Mouse (Mus musculus): ENCODE data around the gene Syn2. TPM values are rescaled to one million over a fixed set of nuclear protein-coding genes. Genes with fewer than 3 reads are reported as not detected.

Syn2 gene
- polyA plus RNA-seq (2016; fragmentation: Nextera tagmentation; extraction: Ambion mirVana), result 13.2 and 15.4 TPM in 2 replicates

DNA sequence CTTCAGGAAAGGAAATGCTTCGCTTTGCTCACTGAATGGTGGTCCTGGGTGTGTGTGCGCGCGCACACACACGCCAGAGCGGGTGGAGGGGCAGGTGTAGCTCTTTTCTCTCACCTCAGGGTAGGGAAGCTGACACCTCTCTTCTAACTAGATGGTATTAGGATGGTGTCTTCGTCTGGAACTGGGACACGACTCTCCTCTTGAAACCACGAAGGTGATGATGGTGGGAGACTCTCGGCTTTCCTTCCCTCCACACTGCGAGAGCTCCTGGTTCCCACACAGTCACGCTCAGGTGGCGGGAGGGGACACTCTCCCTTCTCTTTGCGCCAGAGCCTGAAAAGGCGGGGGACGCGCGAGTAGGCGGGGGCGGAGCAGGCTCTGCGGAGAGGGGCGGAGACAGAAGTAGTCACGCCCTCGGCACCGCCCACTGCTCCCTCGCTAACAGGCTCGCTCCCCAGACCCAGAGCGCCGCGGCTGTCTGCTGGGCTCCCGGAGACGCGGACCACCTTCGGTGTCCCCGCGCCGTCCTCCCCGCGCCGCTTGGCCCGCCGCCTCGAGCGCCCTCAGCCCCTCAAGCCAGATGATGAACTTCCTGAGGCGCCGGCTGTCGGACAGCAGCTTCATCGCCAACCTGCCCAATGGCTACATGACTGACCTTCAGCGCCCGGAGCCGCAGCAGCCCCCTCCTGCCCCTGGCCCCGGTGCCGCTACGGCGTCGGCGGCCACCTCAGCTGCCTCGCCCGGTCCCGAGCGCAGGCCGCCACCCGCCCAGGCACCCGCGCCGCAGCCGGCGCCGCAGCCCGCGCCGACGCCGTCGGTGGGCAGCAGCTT, at the start of gene Syn2:
Gene Syn2, plus strand, starts transcription at position 402 of the 831 bp plus-strand sequence.
- peak within 1 kb of the TSS; percentile 83 for H3K9ac ChIP-seq
- H3K4me2 ChIP-seq (replicated peaks), result peak within 1 kb of the TSS; percentile 90
- H3K27ac ChIP-seq, result peak within 1 kb of the TSS; percentile 72
- H3K27me3 ChIP-seq, result peaks cover 14% of the 10 kb centered on the region
- peak; percentile 98 for ATAC-seq (ENCODE audit: low FRiP score)
- H3K36me3 ChIP-seq, result no peaks in the 10 kb centered on the region
- WGBS, result under 1% methylated on average over 64 of the region's 75 CpGs
- no peaks in the 10 kb centered on the region for H3K9me3 ChIP-seq (replicated peaks)
- H3K4me1 ChIP-seq, result peaks cover 15% of the 10 kb centered on the region
- H3K4me3 ChIP-seq, result peak within 1 kb of the TSS; percentile 77

DNA sequence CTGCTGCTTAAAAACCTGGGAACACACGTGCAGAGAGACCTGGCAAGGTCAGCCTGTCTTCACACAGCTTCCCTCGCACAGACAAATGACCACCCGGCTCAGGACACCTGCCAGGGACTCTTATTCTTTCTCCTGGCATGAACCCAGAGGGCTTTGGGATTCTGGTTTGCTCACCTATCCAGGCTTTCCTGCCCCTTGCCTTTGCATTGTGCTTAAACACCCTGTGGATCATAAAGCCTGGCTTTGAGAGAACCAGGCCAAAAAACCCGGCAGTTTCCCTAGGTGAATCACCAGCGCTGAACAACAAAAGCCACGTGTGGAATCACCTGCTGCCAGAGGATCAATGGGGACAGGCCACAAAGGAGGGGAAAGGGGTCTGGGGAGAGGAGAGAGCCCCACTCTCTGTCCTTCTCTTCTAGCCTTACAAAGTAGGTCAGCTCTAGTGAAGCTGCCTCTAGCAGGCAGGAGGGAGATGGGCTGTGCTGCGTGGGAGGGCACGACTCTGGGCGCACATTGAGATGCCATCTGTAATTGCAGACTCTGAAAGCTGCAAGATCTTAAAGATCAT, 49.3 kb upstream of the Syn2 start:
- H3K27ac ChIP-seq, result no peak overlapping the region
- no peak for ATAC-seq (ENCODE audit: low FRiP score)
- no peaks in the 10 kb centered on the region for H3K9me3 ChIP-seq (replicated peaks)
- no peaks in the 10 kb centered on the region for H3K27me3 ChIP-seq
- no peak overlapping the region for H3K4me3 ChIP-seq
- H3K36me3 ChIP-seq, result no peaks in the 10 kb centered on the region
- H3K4me1 ChIP-seq, result no peaks in the 10 kb centered on the region
- no peak overlapping the region for H3K9ac ChIP-seq
- 54% methylated on average over 9 of the region's 9 CpGs for WGBS
- no peak overlapping the region for H3K4me2 ChIP-seq (replicated peaks)

DNA sequence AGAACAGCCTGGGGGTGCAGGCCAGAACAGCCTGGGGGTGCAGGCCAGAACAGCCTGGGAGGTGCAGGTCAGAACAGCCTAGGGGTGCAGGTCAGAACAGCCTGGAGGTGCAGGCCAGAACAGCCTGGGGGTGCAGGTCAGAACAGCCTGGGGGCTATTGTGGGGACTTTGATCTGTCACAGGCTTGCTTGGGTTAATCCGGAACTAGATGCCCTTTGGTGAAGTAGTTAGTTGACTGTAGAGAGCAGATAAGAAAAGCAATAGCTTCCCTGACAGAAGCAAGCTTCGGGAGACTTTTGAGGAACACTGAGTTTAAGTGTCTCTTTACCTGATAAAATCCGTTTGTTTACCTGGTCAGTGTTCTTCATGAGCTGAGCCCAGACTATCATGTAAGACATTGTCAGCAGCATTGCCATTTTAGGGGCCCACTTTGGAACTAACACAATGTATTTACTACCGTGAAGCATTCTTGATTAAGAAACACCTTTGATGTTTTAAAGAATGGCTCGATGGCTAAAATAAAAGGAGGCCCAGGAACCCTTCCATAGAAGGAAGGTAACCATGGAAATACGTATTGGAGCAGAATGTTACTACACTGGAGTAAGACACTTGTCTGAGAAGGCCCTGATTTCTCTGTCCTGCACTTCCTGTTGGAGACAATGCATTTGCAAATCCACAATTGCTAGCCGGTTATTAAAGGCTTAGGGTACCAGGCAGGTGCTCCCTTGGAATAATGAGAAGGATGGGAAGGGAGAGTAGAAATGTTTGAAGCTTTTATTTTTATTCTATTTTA, 46.2 kb upstream of the Syn2 start:
- WGBS, result 59% methylated on average over 7 of the region's 7 CpGs
- Histone ChIP-seq H3K27me3 (no peaks in the 10 kb centered on the region), H3K36me3 (no peaks in the 10 kb centered on the region), H3K9ac (no peak overlapping the region), H3K27ac (no peak overlapping the region), H3K4me1 (no peaks in the 10 kb centered on the region), H3K9me3 (replicated peaks) (no peaks in the 10 kb centered on the region), H3K4me2 (replicated peaks) (no peak overlapping the region), H3K4me3 (no peak overlapping the region)
- no peak for ATAC-seq (ENCODE audit: low FRiP score)

DNA sequence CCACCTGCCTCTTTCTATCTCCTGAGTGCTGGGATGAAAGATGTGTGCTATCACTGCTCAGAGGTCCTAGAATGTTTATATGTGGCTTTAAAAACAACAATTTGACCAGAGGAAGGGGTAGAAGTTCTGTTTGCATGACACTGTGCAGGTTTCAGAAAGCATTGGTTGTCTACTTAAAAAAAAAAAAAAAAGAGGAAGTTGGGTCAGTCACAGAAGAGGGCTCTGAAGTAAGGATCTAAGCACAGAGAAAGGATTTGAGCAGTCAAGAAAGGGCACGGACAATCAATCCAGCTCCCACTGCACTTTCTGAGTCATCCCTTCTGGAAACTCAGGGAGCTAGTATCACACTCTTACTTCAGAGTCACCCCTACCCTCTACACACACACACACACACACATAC, 43.0 kb upstream of the Syn2 start:
- H3K27me3 ChIP-seq, result no peaks in the 10 kb centered on the region
- H3K4me2 ChIP-seq (replicated peaks), result no peak overlapping the region
- H3K9me3 ChIP-seq (replicated peaks), result no peaks in the 10 kb centered on the region
- ATAC-seq (ENCODE audit: low FRiP score), result no peak
- H3K27ac ChIP-seq, result no peak overlapping the region
- no peak overlapping the region for H3K4me3 ChIP-seq
- WGBS, result 83% methylated on average over 1 of the region's 1 CpGs
- H3K36me3 ChIP-seq, result no peaks in the 10 kb centered on the region
- H3K4me1 ChIP-seq, result no peaks in the 10 kb centered on the region
- no peak overlapping the region for H3K9ac ChIP-seq

DNA sequence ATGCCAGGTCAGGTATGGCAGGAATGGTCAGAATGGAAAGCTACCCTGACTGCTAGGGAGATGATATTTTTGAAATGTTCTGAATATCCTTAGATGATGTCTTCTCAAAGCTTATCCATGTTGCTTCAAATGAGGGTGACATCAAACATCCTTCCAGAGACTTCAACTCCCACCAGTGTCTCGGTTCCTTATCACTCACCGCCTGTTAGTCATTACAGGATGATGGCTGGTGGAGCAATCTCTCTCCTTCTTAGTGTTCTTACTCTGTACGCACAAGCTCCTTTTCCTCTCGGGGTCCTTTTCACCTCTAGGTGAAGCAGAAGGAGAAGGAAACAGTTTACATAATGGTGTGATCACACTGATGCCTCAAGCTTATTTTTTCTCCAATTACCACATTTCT, 32.2 kb upstream of the Syn2 start:
- Histone ChIP-seq H3K4me2 (replicated peaks) (no peak overlapping the region), H3K9ac (no peak overlapping the region), H3K4me1 (no peaks in the 10 kb centered on the region), H3K36me3 (no peaks in the 10 kb centered on the region), H3K27ac (no peak overlapping the region), H3K9me3 (replicated peaks) (no peaks in the 10 kb centered on the region), H3K27me3 (no peaks in the 10 kb centered on the region), H3K4me3 (no peak overlapping the region)
- no peak for ATAC-seq (ENCODE audit: low FRiP score)
- WGBS, result 84% methylated on average over 4 of the region's 4 CpGs

DNA sequence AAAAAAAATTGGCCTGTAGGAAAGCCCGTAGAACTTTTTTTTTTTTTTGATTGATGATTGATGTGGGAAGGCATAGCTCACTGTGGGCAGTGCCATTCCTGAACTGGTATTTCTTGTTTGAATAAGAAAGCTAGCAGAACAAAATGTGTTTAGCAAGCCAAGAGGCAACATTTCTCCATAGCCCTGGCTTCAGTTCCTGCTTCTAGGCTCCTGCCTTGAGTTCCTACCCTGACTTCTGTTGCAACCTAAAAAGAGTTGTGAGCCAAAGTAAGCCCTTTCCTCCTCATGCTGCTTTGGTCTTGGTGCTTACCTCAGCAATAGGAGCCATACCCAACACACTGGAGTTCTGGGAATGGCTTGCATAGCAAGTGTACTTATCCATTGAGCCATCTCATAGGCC, 23.3 kb upstream of the Syn2 start:
- Histone ChIP-seq H3K4me2 (replicated peaks) (no peak overlapping the region), H3K27me3 (no peaks in the 10 kb centered on the region), H3K9ac (no peak overlapping the region), H3K36me3 (no peaks in the 10 kb centered on the region), H3K4me3 (no peak overlapping the region), H3K9me3 (replicated peaks) (no peaks in the 10 kb centered on the region), H3K4me1 (no peaks in the 10 kb centered on the region), H3K27ac (no peak overlapping the region)
- WGBS, result 81% methylated on average over 1 of the region's 1 CpGs
- no peak for ATAC-seq (ENCODE audit: low FRiP score)

DNA sequence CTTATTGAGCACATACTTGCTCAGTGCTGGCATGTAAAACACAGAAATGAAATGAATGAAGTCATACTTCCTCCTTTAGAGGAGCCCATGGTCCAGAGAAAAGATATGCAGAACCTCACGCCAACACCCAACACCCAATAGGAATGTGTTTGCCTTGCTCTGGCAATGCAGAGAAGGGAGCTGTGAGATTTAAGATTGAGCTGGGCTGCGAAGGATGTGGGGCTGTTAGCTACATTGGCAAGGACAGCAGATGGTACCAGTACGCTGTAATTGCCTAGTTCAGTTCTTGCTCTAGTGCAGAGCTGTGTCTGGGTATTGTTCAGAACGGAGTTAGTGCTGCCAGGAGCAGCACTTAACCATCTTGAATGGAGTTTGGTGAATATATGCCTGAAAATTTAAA, 12.5 kb upstream of the Syn2 start:
- Histone ChIP-seq H3K27ac (peak overlapping the region; percentile 89; the same call in 1 of the 2 replicates), H3K27me3 (no peaks in the 10 kb centered on the region), H3K36me3 (no peaks in the 10 kb centered on the region), H3K9me3 (replicated peaks) (no peaks in the 10 kb centered on the region), H3K4me1 (peaks cover 32% of the 10 kb centered on the region), H3K9ac (no peak overlapping the region), H3K4me2 (replicated peaks) (no peak overlapping the region), H3K4me3 (no peak overlapping the region)
- no peak for ATAC-seq (ENCODE audit: low FRiP score)
- 87% methylated on average over 4 of the region's 4 CpGs for WGBS

DNA sequence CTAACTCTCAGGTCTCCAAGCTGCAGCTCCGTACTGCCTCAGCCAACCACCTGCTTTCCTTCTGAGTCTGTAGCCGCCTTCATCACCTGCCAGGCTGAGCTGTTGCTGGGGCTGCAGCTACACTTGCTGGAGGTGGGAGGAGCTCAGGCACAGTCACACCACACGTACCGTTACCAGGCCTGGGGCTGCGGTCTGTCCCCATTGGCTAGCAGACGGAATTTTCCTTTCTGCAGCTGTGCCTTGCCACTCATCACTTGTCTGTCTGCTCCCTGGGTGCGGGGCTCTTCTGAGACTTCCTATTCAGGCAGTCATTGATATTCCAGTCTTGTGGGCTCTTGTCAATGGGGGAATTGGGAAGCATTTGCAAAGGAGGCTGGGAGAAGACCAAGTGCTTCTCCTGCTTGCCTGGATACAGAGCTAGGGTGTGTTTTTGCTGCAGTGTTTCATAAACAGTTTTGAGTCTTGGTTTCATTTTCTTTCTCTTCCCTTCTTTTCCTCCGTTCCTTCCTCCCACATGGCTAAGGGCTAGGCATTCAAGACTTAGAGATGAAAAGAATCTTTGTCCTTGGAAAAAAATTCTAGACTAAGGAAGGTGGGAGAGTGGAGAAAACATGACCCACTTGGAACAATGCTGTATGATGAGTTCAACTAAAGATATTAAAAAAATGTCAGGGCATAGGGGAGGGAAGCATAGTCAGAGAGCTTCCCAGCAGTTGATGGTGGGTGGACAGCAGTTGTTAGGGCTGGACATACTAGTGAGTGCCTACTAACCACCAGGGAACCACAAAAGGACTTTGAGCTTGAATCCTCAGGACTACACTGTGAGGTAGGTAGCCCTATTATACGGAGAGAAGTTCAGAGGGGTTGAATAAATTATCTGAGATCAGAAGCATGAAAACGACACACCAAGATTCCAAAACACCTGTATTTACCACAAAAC, 11.2 kb upstream of the Syn2 start:
- Histone ChIP-seq H3K4me1 (peaks cover 38% of the 10 kb centered on the region), H3K9ac (no peak overlapping the region), H3K9me3 (replicated peaks) (no peaks in the 10 kb centered on the region), H3K4me2 (replicated peaks) (peak overlapping the region; percentile 32), H3K27me3 (no peaks in the 10 kb centered on the region), H3K36me3 (no peaks in the 10 kb centered on the region), H3K27ac (peak overlapping the region; percentile 89), H3K4me3 (no peak overlapping the region)
- WGBS, result 13% methylated on average over 10 of the region's 10 CpGs
- ATAC-seq (ENCODE audit: low FRiP score), result peak; percentile 94

DNA sequence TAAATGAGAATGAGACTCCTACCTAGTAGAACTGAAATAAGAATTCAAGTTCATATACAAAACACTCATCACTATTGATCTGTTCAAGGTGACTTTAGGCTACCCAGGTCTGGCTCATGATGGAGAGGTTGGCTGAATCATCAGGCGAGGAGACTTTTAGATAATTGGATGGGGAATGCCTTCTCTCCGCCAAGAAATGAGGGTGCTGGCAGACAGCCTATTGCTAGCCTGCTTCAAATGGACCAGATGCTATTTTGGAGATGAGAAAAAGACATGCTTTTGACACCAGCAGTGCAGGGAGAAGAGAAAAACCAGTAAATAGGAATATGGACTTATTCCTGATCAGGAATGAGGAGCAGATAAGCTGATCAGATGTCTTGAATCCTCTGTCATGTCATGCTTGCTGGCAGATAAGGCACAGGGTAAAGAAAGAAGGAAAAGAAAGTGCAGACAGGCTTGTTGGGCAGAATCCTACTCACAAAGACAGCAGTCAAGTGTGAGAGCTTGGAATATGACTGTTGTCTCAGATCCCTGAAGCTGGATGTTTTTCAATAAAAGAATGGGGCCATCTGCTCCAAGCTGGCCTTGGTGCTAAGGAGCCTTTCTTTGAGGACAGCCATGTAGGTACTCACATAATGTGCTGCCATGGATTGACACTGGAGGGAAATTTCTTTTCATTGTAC, 9.9 kb upstream of the Syn2 start:
- Histone ChIP-seq H3K36me3 (no peaks in the 10 kb centered on the region), H3K4me1 (peaks cover 38% of the 10 kb centered on the region), H3K9ac (no peak overlapping the region), H3K4me3 (no peak overlapping the region), H3K4me2 (replicated peaks) (no peak overlapping the region), H3K9me3 (replicated peaks) (no peaks in the 10 kb centered on the region), H3K27me3 (no peaks in the 10 kb centered on the region), H3K27ac (peak overlapping the region; percentile 23; the same call in 1 of the 2 replicates)
- WGBS, result 75% methylated on average over 2 of the region's 2 CpGs
- ATAC-seq (ENCODE audit: low FRiP score), result no peak

DNA sequence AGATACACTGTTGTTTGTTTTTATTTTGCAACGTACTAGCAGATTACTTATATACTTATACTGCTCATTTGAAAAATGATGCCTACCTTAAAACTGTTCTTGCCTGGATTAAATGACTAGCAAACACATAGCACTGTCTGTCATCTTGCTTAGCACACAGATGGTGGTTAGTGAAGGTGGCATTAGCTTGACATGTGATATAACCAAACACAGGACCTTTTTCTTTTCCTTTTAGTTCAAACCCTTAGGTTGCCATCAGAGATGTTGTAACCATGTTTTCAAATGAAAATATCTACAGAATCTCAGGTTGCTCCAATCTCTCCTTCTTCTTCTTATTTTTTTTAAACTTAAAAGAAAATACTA, 9.4 kb upstream of the Syn2 start:
- peaks cover 38% of the 10 kb centered on the region for H3K4me1 ChIP-seq
- no peaks in the 10 kb centered on the region for H3K36me3 ChIP-seq
- H3K9me3 ChIP-seq (replicated peaks), result no peaks in the 10 kb centered on the region
- H3K4me3 ChIP-seq, result no peak overlapping the region
- ATAC-seq (ENCODE audit: low FRiP score), result no peak
- WGBS, result 66% methylated on average over 1 of the region's 1 CpGs
- no peaks in the 10 kb centered on the region for H3K27me3 ChIP-seq
- peak overlapping the region; percentile 23; the same call in 1 of the 2 replicates for H3K27ac ChIP-seq
- no peak overlapping the region for H3K9ac ChIP-seq
- H3K4me2 ChIP-seq (replicated peaks), result no peak overlapping the region

DNA sequence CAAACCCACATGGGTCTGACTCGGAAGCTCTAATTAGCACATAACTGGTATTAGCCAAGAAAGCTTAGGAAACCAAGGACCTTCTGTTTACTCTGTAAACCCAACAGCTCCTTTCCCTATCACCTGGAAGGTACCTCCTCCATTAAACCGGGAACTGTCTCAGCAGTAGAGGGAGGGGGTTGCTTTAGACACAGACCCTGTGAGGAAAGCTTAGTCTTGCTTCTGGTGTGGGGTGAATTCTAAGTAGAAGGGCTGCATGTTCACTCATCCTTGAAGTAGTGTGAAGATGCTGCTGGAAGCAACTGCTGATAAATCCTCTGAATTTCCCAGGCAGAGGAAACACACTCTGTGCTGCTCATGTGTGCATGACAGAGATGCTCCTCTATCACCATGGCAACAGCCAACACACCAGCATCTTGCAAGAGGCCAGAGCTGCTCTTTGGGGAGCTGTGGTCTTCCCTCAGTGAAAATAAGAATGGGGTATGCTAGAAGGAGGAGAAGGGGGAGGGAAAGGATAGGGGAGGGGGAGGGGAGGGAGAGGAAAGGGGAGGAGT, 8.4 kb upstream of the Syn2 start:
- peak; percentile 86 for ATAC-seq (ENCODE audit: low FRiP score)
- 26% methylated on average over 2 of the region's 2 CpGs for WGBS
- H3K4me1 ChIP-seq, result peaks cover 38% of the 10 kb centered on the region
- no peaks in the 10 kb centered on the region for H3K27me3 ChIP-seq
- no peaks in the 10 kb centered on the region for H3K36me3 ChIP-seq
- peak overlapping the region; percentile 85 for H3K27ac ChIP-seq
- no peaks in the 10 kb centered on the region for H3K9me3 ChIP-seq (replicated peaks)
- H3K4me3 ChIP-seq, result no peak overlapping the region
- no peak overlapping the region for H3K9ac ChIP-seq
- 0 out of 2 replicates have a peak overlapping the region, but pooled peaks have one; percentile 5 for H3K4me2 ChIP-seq (replicated peaks)

Data from hindbrain, embryonic 12.5 days (tissue).